Mouse (Mus musculus) heart, postnatal 36 days (tissue): ENCODE results near the gene Lpin1. TPM values are rescaled to one million over a fixed set of nuclear protein-coding genes. Genes with fewer than 3 reads are reported as not detected.
A peak's percentile ranks its signal among the peaks of the same experiment; 100 is the strongest.

Experiments used
- DNase-seq, 2 experiments: peaks; one replicate each; pipeline ENCODE4 v3.0.0; 2021 to 2022
- intact Hi-C: fragments of 180-260 bp; cut with DNase I; formaldehyde crosslinking; loops from one replicate; pipeline ENCODE4 v1.15.1; 2025
- total RNA-seq, 2 experiments: library from RNA; stranded (reverse); gene quantifications; 2 replicates each; pipeline ENCODE4 v1.2.3; 2021

The Lpin1 gene
- total RNA-seq, 2 experiments from 2014 or later, result 106 to 172 TPM

DNA sequence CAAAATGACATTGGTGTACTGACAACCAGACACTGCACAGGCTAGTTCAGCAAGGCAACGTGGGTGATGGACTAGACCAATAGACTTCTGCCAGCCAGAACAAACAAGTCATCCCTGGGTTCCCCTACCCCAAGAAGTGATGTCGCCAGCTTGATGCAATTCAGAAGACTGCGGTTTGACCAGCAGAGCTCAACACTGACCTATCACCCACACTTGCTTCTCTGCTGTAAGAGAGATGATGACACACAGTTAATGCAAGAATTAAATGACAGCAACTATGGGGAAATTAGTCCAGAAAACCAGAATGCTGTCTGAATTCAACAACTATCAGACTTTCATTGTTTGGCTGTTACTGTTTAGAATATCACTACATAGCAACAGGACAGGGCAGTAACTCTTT lies 9.5 kb upstream of the Lpin1 start:
- no peak for DNase-seq
- intact Hi-C loops, result no loop called here

DNA sequence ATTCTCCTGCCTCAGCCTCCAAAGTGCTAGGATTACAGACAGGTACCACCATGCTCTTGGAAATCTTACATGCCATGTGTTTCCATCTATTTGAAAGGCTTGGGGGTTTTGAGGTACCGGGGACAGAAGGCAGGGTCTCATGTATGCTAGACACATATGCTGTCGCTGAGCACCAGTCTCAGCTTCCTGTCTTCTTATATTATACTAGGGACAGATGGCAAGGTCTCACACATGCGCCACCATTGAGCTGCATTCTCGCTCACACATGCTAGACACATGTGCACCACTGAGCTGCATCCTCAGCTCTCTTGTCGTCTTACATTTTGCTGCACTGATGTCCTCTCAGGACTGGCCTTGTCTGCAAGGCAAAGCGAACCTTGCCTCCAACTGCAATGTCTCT lies 8.7 kb upstream of the Lpin1 start:
- intact Hi-C loops, result loop anchor here (5.0 kb wide), 1 partner anchor 37 kb away; no protein-coding TSS in a partner anchor
- no peak for DNase-seq

DNA sequence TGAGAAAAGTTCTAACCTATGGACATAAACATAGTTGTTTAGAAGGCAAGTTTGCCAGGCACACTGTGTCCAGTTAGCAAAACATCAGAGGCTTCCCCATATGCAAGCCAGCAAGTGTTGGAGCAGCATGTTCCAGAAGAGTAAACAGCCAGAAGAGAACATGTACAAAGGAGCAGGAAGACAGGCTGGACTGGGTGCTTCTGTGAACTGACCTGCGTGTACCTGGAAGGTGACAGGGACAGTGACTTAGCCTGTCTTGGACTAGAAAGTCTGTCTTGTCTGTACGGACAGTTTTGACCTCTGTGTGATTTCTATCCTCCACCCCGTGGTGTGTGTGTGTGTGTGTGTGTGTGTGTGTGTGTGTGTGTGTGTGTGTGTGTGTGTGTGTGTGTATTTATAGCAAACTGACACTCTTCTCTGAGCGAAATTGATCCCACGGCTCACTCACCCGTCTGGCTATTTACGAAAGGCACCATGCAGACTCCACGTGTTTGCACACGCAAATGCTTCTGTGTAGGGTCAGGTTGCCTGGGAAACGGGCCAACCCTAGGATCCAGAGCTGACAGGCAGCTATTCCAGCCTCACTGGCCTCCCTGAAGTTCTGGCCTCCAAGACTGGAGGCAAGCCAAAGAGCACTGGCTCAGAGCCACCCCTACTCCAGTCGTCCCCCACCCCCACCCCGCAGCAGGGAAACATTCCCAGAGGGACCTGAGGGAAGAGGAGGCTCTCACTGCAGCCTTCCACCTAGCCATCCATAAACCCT lies 7.9 kb upstream of the Lpin1 start:
- intact Hi-C loops, result loop anchor here (5.0 kb wide), 1 partner anchor 36 kb away; no protein-coding TSS in a partner anchor
- DNase-seq, result peak; percentile 85

DNA sequence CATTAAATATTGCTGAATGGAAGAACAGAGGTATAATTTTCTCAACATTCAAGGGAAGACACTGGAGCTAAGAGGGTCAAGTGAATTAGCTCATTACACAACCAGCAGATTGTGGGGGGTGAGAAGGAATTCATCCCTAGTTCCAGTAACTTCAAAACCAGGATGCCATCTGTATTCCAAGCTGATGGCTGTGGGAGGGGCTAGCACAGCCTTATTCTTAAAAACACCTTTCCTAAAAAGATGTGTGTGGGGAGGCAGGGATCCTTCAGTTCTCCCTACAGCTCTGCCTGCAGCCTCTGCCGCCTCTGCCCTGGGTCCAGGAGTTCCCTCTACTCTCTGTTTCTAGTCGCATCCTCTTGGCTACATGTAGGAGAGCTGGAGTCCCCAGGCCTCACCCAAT lies 5.0 kb upstream of the Lpin1 start:
- intact Hi-C loops, result loop anchor here (5.0 kb wide), 1 partner anchor 33 kb away; no protein-coding TSS in a partner anchor

DNA sequence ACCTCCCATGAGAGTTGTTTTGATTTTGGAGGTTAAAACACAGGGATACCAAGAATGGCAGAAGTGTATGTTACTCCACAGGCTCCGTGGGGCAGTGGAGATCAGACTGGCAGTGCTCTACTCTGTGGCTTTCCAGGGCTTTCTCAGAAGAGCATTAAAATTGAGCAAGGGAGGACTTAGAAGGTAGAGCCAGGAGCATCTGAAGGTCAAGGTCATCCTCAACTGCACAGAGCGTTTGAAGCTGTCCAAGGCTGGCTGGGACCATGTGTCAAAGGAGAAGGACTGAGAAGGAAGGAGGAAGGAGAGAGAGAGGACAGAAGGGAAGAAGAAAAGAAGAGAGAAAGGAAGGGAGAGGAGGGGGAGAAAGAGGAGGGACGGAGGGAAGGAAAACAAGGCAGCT lies 3.8 kb upstream of the Lpin1 start:
- intact Hi-C loops, result no loop called here
- DNase-seq, result no peak

More for the DNA sequence above, 5.0 kb upstream of the Lpin1 start:
- no peak for DNase-seq

DNA sequence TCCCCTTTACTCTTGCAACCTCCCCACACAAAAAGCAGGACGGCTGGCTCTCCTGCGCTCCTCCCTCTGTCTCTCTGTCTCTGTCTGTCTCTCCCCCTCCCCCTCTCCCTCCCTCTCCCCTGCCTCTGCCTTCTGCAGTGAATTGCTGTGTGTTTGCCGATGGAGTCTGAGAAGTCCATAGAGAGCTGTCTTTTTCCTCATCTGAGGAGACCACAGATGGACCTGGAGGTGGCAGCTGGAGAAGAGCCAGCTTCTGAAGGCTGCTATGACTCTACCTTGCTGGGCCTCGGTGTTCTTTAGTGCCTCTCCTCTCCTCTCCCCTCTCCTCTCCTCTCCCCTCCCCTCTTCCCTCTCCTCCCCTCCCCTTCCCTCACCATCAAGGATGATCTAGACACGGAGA lies 5.1 kb downstream of the Lpin1 start:
- intact Hi-C loops, result no loop called here
- DNase-seq, result no peak

DNA sequence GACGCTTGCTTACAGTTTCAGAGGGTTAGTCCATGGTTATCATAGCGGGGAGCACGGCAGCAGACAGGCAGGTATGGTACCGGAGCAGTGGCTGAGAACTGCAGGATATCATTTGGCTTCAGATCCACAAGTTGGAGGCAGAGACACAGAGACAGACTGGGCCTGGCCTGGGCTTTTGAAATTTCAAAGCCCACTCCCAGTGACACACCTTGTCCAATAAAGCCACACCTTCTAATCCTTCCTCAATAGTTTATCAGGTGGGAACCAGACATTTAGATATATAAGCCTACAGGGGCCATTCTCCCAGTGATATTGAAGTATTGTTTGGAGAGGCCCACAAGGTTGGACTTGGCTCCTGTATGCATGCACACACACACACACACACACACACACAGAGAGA lies 8.5 kb downstream of the Lpin1 start:
- no peak for DNase-seq
- intact Hi-C loops, result no loop called here

DNA sequence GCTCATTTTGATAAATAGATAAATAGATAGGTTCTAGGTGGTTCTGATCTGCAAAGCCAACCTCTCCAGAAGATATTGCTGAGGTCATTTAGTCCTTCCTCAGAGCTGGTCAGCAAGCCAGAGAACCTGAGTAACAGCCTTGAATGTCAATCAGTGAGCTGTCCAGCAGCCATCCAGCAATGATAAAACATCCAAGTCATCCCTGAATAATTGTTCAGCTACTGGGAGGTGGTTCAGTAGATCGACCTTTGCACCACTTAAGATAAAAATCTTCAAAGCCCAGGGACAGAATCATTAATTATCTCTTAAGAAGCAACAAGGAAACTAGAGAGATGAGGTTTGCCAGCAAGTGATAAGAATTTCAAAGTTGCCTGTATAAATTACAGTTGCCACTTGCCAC lies 10.4 kb downstream of the Lpin1 start:
- intact Hi-C loops, result no loop called here

DNA sequence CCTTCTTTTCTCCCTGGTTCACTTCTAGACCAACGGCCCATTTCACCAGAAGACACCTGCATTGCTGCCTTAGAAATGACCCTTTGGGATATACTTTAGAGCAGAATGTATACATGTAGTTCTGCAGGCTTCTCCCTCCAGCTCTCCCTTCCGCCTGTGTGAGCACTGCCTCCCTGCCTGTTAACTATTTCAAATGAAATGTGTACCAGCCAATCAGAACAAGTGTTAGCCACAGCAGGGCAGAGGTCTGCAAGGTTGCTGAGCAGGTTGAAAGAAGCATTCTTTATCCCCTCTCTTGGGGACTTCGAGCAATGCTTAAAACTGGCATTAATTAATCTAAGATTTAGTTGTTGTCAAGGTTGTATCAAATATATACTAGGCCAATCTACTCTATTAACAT lies 11.4 kb downstream of the Lpin1 start:
- no peak for DNase-seq
- intact Hi-C loops, result loop anchor here (10.0 kb wide), 1 partner anchor 665 kb away; the partner anchor contains the start of gene Pdia6

More for the DNA sequence above, 10.4 kb downstream of the Lpin1 start:
- no peak for DNase-seq

DNA sequence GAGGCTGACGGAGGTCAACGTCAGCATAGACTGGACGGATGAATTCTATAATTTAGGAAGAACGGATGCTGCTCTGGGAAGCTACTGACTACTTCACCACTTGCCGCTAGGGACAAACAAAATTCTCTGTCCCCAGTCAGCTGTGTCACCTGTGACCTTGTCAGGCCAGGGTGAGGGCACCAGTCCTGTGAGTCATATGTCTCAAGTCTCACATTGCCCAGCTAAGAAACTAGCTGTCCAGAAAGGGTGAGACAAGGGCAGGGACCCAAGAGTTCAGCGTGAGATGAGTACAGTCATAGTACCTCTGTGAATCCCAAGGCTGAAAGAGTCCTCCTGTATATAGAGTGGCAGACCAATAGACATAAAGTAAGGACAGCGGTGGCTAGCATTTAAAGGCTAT lies 17.0 kb downstream of the Lpin1 start:
- DNase-seq, result no peak
- intact Hi-C loops, result loop anchor here (10.0 kb wide), 1 partner anchor 671 kb away; the partner anchor contains the start of gene Pdia6

DNA sequence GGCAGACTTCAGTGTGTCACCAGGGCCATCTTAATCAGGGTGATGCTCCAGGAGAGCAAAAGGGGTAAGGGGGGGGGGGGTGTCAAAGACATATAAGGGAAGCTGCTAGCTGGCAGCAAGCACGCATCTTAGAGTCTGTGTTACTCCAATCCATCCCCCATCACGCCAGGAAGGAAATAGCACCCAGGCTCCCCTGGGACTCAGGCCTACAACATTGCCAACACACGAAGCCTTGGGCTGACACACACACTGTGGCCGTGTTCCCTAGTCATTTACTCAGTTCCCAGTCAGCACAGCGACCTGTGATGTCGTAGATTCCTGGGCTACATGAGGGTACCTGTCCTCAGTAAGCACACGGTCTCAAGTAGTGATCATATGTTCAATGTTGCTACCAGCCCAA lies 17.8 kb downstream of the Lpin1 start:
- no peak for DNase-seq

DNA sequence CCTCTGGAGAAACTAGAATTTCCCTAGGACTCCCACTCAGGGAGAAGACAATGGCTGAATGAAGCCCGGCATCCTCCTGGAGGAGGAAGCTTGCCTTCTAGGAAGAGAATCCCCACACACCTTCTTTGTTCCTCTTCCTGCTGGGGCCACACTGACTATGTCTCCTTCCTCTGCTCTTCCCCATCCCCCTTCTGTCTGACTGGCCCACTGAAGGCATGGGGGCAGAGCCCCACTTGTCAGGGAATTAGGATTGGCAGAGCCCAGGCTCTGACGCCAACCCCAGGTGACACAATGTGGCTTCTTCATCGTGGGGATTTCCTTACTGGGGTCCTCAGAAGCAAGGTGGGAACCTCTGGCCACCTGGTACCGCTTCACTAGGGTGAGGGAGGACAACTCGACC lies 18.3 kb downstream of the Lpin1 start:
- no peak for DNase-seq
- intact Hi-C loops, result loop anchor here (10.0 kb wide), 1 partner anchor 672 kb away; the partner anchor contains the start of gene Pdia6

More for the DNA sequence above, 17.8 kb downstream of the Lpin1 start:
- intact Hi-C loops, result loop anchor here (10.0 kb wide), 1 partner anchor 672 kb away; the partner anchor contains the start of gene Pdia6

DNA sequence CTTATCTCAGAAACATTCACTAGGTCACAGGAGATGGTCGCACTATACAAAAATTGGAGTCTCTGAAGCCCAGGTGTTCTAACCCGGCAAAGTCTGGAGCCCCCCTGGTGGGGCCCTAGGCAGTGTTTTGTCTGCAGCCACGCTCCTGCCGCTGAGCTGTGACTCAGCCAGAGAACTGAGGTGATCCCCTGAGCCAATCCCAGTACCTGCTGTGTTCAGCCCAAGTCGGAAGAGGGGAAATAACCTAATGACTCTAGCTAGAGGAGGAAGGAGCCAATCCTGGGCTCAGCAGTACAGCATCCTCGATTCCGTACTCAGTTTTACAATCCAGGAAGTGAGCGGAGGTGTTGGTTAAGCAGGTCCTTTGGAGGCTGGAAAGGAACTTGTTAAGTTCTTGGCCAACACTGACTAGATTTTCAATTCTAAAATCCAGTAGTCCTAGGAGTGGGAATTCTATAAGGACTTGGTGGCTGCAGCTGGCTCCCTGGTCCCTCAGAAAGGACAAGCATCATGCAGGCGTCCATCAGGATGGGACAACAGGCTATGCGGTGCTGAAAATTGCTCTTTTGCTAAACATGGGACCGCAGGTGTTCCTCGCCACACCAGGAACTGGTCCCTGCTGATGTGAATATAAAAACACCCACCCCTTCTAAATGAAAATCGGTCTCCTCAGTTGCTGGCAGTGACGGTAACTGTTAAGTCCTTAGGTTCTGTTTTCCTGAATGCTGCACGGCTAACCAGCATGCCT lies 19.1 kb downstream of the Lpin1 start:
- intact Hi-C loops, result loop anchor here (10.0 kb wide), 1 partner anchor 673 kb away; the partner anchor contains the start of gene Pdia6
- DNase-seq, result peak; percentile 79 to 81

DNA sequence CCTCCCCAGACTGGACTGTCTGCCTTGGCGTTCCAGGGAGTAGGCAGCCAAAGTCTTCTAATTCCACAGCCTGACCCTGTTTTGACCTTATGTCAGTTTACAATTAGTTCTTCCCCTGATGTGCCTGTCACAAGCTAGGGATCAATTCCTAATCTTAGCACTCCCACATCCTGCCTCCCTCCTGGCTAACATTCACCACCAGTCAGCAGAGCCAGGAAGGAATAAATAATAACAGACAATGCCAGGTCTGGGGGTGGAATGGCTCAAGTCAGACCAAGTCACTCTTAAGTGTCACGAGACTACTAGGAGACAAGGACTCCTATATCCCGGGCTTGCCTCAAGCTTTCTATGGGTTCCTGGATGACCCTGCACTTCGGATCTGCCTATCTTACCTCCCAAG lies 20.8 kb downstream of the Lpin1 start:
- intact Hi-C loops, result loop anchor here (10.0 kb wide), 3 partner anchors 305 to 675 kb away; partner anchors contain the start of genes 2410004P03Rik, Pdia6 and Rock2
- no peak for DNase-seq

DNA sequence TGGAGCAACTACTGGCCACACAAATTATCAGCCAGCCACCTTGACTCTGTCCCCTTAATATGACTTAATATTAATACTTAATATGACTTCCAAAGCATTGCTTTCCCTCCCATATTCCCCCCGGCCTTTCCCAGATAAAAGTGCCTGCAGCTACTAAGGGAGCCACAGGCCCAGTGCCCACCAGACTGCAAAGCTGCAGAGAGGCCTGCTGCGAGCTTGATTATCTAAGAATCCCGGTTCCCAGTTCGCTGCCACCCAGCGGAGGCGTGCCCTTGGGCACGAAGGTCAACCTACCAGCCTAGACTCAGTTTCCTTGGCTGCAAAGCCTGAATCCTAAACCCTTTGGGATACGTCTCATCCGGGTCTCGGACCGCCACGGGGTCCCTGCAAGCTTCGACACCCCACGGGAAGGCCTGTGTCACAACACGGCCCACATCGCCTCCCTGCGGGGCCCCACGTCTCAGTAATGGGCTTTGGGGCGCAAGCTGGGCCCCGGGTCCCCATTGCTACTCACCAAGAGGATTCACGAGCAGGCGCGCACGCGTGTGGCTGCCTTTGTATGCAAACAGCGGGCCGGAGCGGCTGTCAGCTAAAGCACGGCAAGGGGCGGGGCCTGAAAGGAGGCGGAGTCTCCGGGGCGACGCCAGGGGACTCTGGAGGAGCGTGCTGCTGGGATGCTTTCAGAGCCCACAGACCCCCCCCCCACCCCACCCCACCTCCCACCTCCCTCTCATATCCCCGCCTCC lies 21.4 kb downstream of the Lpin1 start:
- intact Hi-C loops, result loop anchor here (10.0 kb wide), 2 partner anchors 305 to 425 kb away; partner anchors contain the start of genes 2410004P03Rik and Rock2
- DNase-seq, result peak; percentile 92 to 96

DNA sequence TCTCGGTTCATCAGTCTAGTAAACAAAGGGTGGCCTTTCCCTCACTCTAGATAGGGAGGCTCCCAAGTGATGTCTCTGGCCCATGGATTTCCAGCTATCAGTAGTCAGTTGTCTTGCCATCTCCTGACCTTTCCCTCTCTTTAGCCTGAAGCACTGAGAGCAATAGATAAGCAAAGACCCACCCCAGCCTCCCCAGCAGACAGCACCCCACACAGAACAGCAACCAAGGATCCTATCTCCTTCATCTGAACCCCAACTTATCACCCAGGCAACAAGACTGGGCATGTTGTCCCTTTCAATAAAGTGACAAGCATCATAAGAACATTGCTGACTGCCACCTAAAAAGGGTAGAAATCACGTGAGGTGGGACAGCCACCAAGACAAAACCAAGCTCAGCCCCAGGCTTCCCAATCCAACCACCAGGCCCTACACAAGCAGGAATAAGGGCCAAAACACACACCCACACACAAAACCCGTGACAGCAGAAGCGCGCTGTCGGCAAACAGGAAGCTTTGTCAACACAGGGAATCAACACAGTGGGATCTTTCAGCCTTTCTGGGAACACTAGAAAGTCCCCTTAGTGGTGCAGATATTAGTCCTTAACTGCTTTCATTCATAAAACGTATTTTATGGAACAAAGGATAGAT lies 22.2 kb downstream of the Lpin1 start:
- DNase-seq, result peak; percentile 28 to 33
- intact Hi-C loops, result loop anchor here (10.0 kb wide), 2 partner anchors 306 to 426 kb away; partner anchors contain the start of genes 2410004P03Rik and Rock2

DNA sequence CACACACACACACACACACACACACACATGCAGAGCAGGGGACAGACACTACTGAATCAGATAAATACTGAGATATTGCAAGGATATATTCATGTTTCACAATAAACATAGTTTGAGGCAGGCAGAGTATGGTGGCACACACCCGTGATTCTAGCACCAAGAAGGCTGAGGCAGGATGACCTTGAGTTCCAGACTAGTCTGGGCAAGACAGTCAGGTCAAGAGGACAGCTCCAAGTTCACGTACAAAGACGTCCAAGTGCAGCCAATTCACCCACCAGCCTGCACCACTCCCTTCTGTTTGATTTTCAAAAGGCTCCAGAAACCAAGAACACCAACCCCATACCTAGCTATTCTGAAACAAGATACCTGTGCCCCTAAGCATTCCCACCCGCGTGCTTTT lies 23.0 kb downstream of the Lpin1 start:
- no peak for DNase-seq
- intact Hi-C loops, result loop anchor here (10.0 kb wide), 2 partner anchors 307 to 427 kb away; partner anchors contain the start of genes 2410004P03Rik and Rock2

DNA sequence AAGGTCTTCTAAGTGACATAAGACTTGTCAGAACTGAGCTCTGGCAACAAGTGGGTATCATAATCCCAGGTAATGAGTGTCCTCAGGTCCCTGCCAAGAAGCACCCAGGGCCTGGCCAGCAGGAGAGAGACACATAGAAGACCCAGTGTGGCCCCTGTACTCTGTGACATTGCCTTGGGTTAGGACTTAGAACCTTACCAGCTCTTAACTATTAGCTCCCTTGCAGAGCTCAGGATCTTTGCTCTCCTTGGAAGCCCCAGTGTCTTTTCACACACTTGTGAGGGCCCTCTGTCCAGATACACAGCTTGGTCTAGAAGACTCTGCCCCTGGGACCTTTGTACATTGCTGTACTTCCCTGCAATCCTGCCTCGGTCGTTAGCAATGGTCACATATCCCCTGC lies 23.7 kb downstream of the Lpin1 start:
- no peak for DNase-seq
- intact Hi-C loops, result loop anchor here (10.0 kb wide), 2 partner anchors 308 to 428 kb away; partner anchors contain the start of genes 2410004P03Rik and Rock2

DNA sequence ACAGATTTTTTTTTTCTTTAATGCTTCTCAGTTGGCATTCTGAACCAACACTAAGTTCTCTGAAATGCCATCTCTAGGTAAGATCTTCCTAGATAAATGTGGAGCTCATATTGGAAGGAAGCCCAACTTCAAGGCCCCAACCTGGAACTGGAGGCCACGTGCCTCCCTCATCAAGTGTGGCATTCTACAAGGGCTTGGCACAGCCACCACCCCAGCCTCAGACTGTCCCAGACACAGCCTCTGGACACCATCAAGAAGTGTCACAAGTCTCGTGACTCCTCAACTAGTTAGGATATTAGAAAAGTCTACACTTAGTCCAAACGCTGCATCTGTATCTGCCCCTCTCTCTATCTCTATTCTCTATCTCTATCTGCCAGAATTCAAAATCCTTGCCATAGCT lies 25.8 kb downstream of the Lpin1 start:
- DNase-seq, result no peak
- intact Hi-C loops, result loop anchor here (5.0 to 10.0 kb wide), 3 partner anchors 32 to 430 kb away; partner anchors contain the start of genes 2410004P03Rik and Rock2
